Mouse (Mus musculus): ENCODE measurements at regions not wholly inside any gene's neighbourhood (a gene's known extent, or its start where the extent isn't known, plus 50 kb on each side); places are given as distances from the start of the nearest gene placed in this dataset.
A peak's percentile ranks its signal among the peaks of the same experiment; 100 is the strongest.

- intact Hi-C loops (cut with DNase I), result no loop called here
These were observed 318.2 kb downstream of the Gpat3 start for GRCm38 (mm10) chr5:101163624-101164213.

GRCm38 (mm10) chr5:101163112-101163511 is 317.6 kb downstream of the Gpat3 start:
- intact Hi-C loops (cut with DNase I), result no loop called here

More at GRCm38 (mm10) chr5:101163624-101164213, 318.2 kb downstream of the Gpat3 start:
- peak; percentile 4 for DNase-seq

GRCm38 (mm10) chr5:101157416-101157815 is 311.9 kb downstream of the Gpat3 start:
- no peak for DNase-seq
- intact Hi-C loops (cut with DNase I), result no loop called here

More at GRCm38 (mm10) chr5:101163112-101163511, 317.6 kb downstream of the Gpat3 start:
- no peak for DNase-seq

GRCm38 (mm10) chr5:101146345-101146744 is 300.8 kb downstream of the Gpat3 start:
- intact Hi-C loops (cut with DNase I), result no loop called here

GRCm38 (mm10) chr5:101124941-101125453 is 279.5 kb downstream of the Gpat3 start:
- DNase-seq, result no peak
- intact Hi-C loops (cut with DNase I), result no loop called here

More at GRCm38 (mm10) chr5:101146345-101146744, 300.8 kb downstream of the Gpat3 start:
- DNase-seq, result no peak

GRCm38 (mm10) chr5:101122914-101123313 is 277.4 kb downstream of the Gpat3 start:
- DNase-seq, result no peak
- intact Hi-C loops (cut with DNase I), result no loop called here

- intact Hi-C loops (cut with DNase I), result no loop called here
- DNase-seq, result no peak
These were observed 275.1 kb downstream of the Gpat3 start for GRCm38 (mm10) chr5:101120509-101121201.

- DNase-seq, result no peak
- intact Hi-C loops (cut with DNase I), result no loop called here
These were observed 266.7 kb downstream of the Gpat3 start for GRCm38 (mm10) chr5:101112151-101112769.

GRCm38 (mm10) chr5:101111619-101112018 is 266.1 kb downstream of the Gpat3 start:
- no peak for DNase-seq
- intact Hi-C loops (cut with DNase I), result no loop called here

- intact Hi-C loops (cut with DNase I), result no loop called here
- DNase-seq, result no peak
These were observed 255.6 kb downstream of the Gpat3 start for GRCm38 (mm10) chr5:101100975-101101699.

GRCm38 (mm10) chr5:101091027-101091598 is 245.6 kb downstream of the Gpat3 start:
- no peak for DNase-seq

GRCm38 (mm10) chr5:101090415-101091026 is 245.0 kb downstream of the Gpat3 start:
- no peak for DNase-seq
- intact Hi-C loops (cut with DNase I), result no loop called here

More at GRCm38 (mm10) chr5:101091027-101091598, 245.6 kb downstream of the Gpat3 start:
- intact Hi-C loops (cut with DNase I), result no loop called here

- intact Hi-C loops (cut with DNase I), result no loop called here
These were observed 239.7 kb downstream of the Gpat3 start for GRCm38 (mm10) chr5:101085199-101085598.

GRCm38 (mm10) chr5:101082611-101083010 is 237.1 kb downstream of the Gpat3 start:
- no peak for DNase-seq
- intact Hi-C loops (cut with DNase I), result no loop called here

More at GRCm38 (mm10) chr5:101085199-101085598, 239.7 kb downstream of the Gpat3 start:
- DNase-seq, result no peak

- DNase-seq, result no peak
- intact Hi-C loops (cut with DNase I), result no loop called here
These were observed 218.8 kb downstream of the Gpat3 start for GRCm38 (mm10) chr5:101064308-101064707.

GRCm38 (mm10) chr5:101063254-101063653 is 217.7 kb downstream of the Gpat3 start:
- DNase-seq, result no peak
- intact Hi-C loops (cut with DNase I), result loop anchor here (2.0 kb wide), 1 partner anchor 14 kb away; no protein-coding TSS in a partner anchor

- intact Hi-C loops (cut with DNase I), result no loop called here
- DNase-seq, result no peak
These were observed 206.1 kb downstream of the Gpat3 start for GRCm38 (mm10) chr5:101051591-101051990.

GRCm38 (mm10) chr5:101040488-101040887 is 195.0 kb downstream of the Gpat3 start:
- intact Hi-C loops (cut with DNase I), result no loop called here
- no peak for DNase-seq

- DNase-seq, result no peak
- intact Hi-C loops (cut with DNase I), result no loop called here
These were observed 187.5 kb downstream of the Gpat3 start for GRCm38 (mm10) chr5:101032968-101033367.
